In genomic region chr2:129514401-129514667, GRCm38 (mm10) we compare ENCODE assay signal across 15 mouse cellular contexts. TPM values are rescaled to one million over a fixed set of nuclear protein-coding genes. Genes with fewer than 3 reads are reported as not detected.
A peak's percentile ranks its signal among the peaks of the same experiment; 100 is the strongest.
DNase-seq lines count a peak whose midpoint lies in the region; ATAC-seq and TF ChIP-seq lines count a peak whose summit lies in the region.
"Had no signal": no experiment of that assay in that cellular context is flagged by ENCODE, and none has a peak within 500 bp of the region (broad histone marks: within the 10 kb centered on the region; RNA-seq: fewer than 3 reads in every experiment).

No protein-coding gene starts in this region.

- no peaks in the 10 kb centered on the region for H3K9me3 ChIP-seq in heart, embryonic 10.5 days
- H3K9me3 ChIP-seq: limb, embryonic 13.5 days had no signal

- peak overlapping the region; percentile 69; the same call in 1 of the 2 replicates for H3K27ac ChIP-seq in heart, embryonic 10.5 days
- peak overlapping the region; percentile 84 for H3K27ac ChIP-seq in liver, adult 2 months (replicated peaks; ENCODE audit: insufficient read depth, low read depth, low read length)
- peak overlapping the region; percentile 100 for H3K27ac ChIP-seq in bone marrow macrophage, adult 2 months (ENCODE audit: insufficient read depth, low read depth, low read length)
- H3K27ac ChIP-seq: hindbrain, embryonic 14.5 days; limb, embryonic 13.5 days had no signal

- ATAC-seq in monocyte, adult 5-6 weeks (replicated peaks; ENCODE audit: insufficient number of reproducible peaks, low FRiP score, low TSS enrichment, poor library complexity, severe bottlenecking), result peak; percentile 49; the same call in 1 of the 2 replicates

- no peaks in the 10 kb centered on the region for H3K36me3 ChIP-seq in heart, embryonic 10.5 days
- H3K36me3 ChIP-seq in liver, adult 2 months (ENCODE audit: control insufficient read depth, insufficient read depth, low read length), result no peaks in the 10 kb centered on the region
- H3K36me3 ChIP-seq: limb, embryonic 13.5 days had no signal

- H3K4me3 ChIP-seq in heart, embryonic 10.5 days, result no peak overlapping the region
- no peak overlapping the region for H3K4me3 ChIP-seq in liver, adult 2 months (ENCODE audit: insufficient read depth, low read depth, low read length)
- peak overlapping the region; percentile 39 for H3K4me3 ChIP-seq in bone marrow macrophage, adult 2 months (ENCODE audit: insufficient read depth, low read length)
- H3K4me3 ChIP-seq: limb, embryonic 13.5 days had no signal

- no peak for TF ChIP-seq POLR2A in liver, adult 2 months (IDR thresholded peaks at IDR 0.05; ENCODE audit: extremely low read depth, insufficient read depth, low read length)
- no peak for TF ChIP-seq POLR2A in bone marrow macrophage, adult 2 months (IDR thresholded peaks at IDR 0.05; ENCODE audit: borderline replicate concordance, low read depth, low read length)

- TF ChIP-seq CTCF in liver, adult 2 months (IDR thresholded peaks at IDR 0.05; ENCODE audit: low read depth, low read length), result no peak
- TF ChIP-seq CTCF in bone marrow macrophage, adult 2 months (IDR thresholded peaks at IDR 0.05; ENCODE audit: low read depth, low read length), result no peak

- H3K79me2 ChIP-seq in liver, adult 2 months (ENCODE audit: control insufficient read depth, insufficient read depth, low read length), result no peaks in the 10 kb centered on the region

- no peak for DNase-seq in heart, embryonic 10.5 days (ENCODE audit: low spot score)
- DNase-seq in heart, adult 8-10 months (ENCODE audit: low spot score), result no peak
- no peak for DNase-seq in liver, adult 2 months (ENCODE audit: extremely low read depth, low read depth, low spot score)
- no peak for DNase-seq in liver
- no peak for DNase-seq in frontal cortex, adult 2 months (ENCODE audit: extremely low spot score in 1 of 2, low spot score in 1 of 2)
- DNase-seq in left cerebral cortex, adult 8-10 months (ENCODE audit: low spot score in 2 of 2), result no peak
- DNase-seq: cerebellum, adult 11 months; kidney, adult 18-20 months had no signal

- no peak overlapping the region for H3K9ac ChIP-seq in liver, adult 2 months (ENCODE audit: low read depth, low read length)
- H3K9ac ChIP-seq: hindbrain, embryonic 14.5 days; limb, embryonic 13.5 days had no signal

- H3K4me1 ChIP-seq in heart, embryonic 10.5 days, result peaks cover 27% of the 10 kb centered on the region; the same call in 1 of the 2 replicates
- H3K4me1 ChIP-seq in liver, adult 2 months (ENCODE audit: control insufficient read depth, insufficient read depth, low read length), result peaks cover 6% of the 10 kb centered on the region; the same call in 1 of the 2 replicates
- peaks cover 44% of the 10 kb centered on the region for H3K4me1 ChIP-seq in bone marrow macrophage, adult 2 months (ENCODE audit: control insufficient read depth, insufficient read depth, low read length)

- H3K27me3 ChIP-seq in heart, embryonic 10.5 days (ENCODE audit: insufficient read depth, poor library complexity, severe bottlenecking), result no peaks in the 10 kb centered on the region
- no peaks in the 10 kb centered on the region for H3K27me3 ChIP-seq in liver, adult 2 months (ENCODE audit: control insufficient read depth, insufficient read depth, low read length)
- H3K27me3 ChIP-seq: limb, embryonic 13.5 days had no signal

RNA-seq across cellular contexts. Expression of gene F830045P16Rik, which starts 22.1 kb away (rescaled TPM):
- 0.06 TPM in 1 of 2 replicates, not detected in the other for polyA plus RNA-seq in heart, embryonic 10.5 days (2016; fragmentation: Nextera tagmentation; extraction: Ambion mirVana)
- under 1 TPM in 2 of 4 experiments, not detected in 2; 0.16 to 0.22 TPM for total RNA-seq in heart, adult 8-10 months (2022)
- not detected in 2 replicates for total RNA-seq in liver, adult 2 months (2014; rRNA removed)
- not detected in 2 replicates for polyA plus RNA-seq in liver, adult 2 months (2012; rRNA removed)
- polyA plus RNA-seq in bone marrow macrophage, adult 2 months (2012; ENCODE audit: insufficient read depth, insufficient read length, missing spikeins), result 0.28 and 0.41 TPM in 2 replicates
- 0.67 TPM in 1 of 3 replicates, not detected in the others for total RNA-seq in monocyte, adult 5-6 weeks (2017)
- polyA plus RNA-seq in frontal cortex, adult 2 months (2012; rRNA removed), result 0.06 and 0.14 TPM in 2 replicates
- total RNA-seq in left cerebral cortex, adult 8-10 months (2022), result 1 to 10 TPM in 2 of 4 experiments, under 1 TPM in 2; 0.73 to 1.4 (median 1.1) TPM
- total RNA-seq: adrenal gland, postnatal 14 days had no signal
- polyA plus RNA-seq: gonadal fat pad, adult 2 months; hindbrain, embryonic 14.5 days; testis, adult 2 months had no signal
